Mouse (Mus musculus): Measurements from ENCODE around the gene Slc34a3. TPM values are rescaled to one million over a fixed set of nuclear protein-coding genes. Genes with fewer than 3 reads are reported as not detected.
A peak's percentile ranks its signal among the peaks of the same experiment; 100 is the strongest.

Slc34a3 gene
- polyA plus RNA-seq, 1 experiment from 2014 or later = 0.26 TPM

DNA sequence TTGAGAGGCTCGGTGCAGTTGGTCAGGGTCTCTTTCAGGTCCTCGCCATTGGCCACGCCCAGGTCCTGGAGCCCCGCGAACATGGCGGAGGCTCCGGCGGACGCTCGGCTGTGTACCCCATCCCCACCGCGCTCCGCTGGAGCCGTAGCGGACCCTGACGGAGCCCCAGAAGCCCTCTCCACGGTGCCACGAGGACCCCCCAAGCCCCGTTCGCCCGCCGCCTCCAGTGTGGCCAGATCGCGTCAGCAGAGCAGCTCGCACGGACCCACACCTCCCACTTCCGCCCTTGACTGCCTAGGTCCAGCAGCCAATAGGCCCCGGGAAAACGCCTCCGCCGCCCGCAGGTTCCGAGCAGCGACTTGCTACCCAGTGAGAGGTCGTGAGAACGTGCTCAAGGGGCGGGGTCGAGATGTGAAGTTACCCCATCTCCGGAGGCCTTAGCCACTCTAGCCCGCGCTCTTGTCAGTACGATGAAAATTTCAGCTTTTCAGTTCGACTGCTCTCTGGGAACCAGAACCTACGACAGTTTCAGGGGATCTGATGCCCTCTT is 23.0 kb downstream of the Slc34a3 start, which contains the start of gene Nelfb:
TSS of gene Nelfb (minus strand) at position 369 of the 550 bp plus-strand sequence.
- peaks cover 15% of the 10 kb centered on the region for H3K4me1 ChIP-seq (replicated peaks; ENCODE audit: control insufficient read depth, insufficient read depth, low read length)
- ATAC-seq (replicated peaks; ENCODE audit: low FRiP score, low TSS enrichment, low read depth) = peak; percentile 92
- H3K27ac ChIP-seq (ENCODE audit: low read depth) = peak within 1 kb of the TSS; percentile 83
- peak within 1 kb of the TSS; percentile 99 for H3K4me3 ChIP-seq (ENCODE audit: low read depth, low read length)
- H3K4me2 ChIP-seq (ENCODE audit: low read length) = peak within 1 kb of the TSS; percentile 95
- peak; percentile 98 for DNase-seq (ENCODE audit: low spot score)
- H3K9me3 ChIP-seq (ENCODE audit: control insufficient read depth, low read length) = no peaks in the 10 kb centered on the region
- peak within 1 kb of the TSS; percentile 89 for H3K9ac ChIP-seq (ENCODE audit: low read length)
- H3K27me3 ChIP-seq (replicated peaks; ENCODE audit: control insufficient read depth, insufficient read depth, low read length) = no peaks in the 10 kb centered on the region
- WGBS = 1% methylated on average over 41 of the region's 44 CpGs
- peaks cover 35% of the 10 kb centered on the region for H3K36me3 ChIP-seq (ENCODE audit: control insufficient read depth, insufficient read depth, low read length)

- peaks cover 15% of the 10 kb centered on the region for H3K4me1 ChIP-seq (replicated peaks; ENCODE audit: control insufficient read depth, insufficient read depth, low read length)
- peak overlapping the region; percentile 99 for H3K4me3 ChIP-seq (ENCODE audit: low read depth, low read length)
- peak overlapping the region; percentile 95 for H3K4me2 ChIP-seq (ENCODE audit: low read length)
- no peaks in the 10 kb centered on the region for H3K9me3 ChIP-seq (ENCODE audit: control insufficient read depth, low read length)
- H3K9ac ChIP-seq (ENCODE audit: low read length) = peak overlapping the region; percentile 89
- under 1% methylated on average over 24 of the region's 24 CpGs for WGBS
- peaks cover 40% of the 10 kb centered on the region for H3K36me3 ChIP-seq (ENCODE audit: control insufficient read depth, insufficient read depth, low read length)
- H3K27me3 ChIP-seq (replicated peaks; ENCODE audit: control insufficient read depth, insufficient read depth, low read length) = no peaks in the 10 kb centered on the region
- no peak for ATAC-seq (replicated peaks; ENCODE audit: low FRiP score, low TSS enrichment, low read depth)
- peak; percentile 63 for DNase-seq (ENCODE audit: low spot score)
- H3K27ac ChIP-seq (ENCODE audit: low read depth) = peak overlapping the region; percentile 83
Measured at GRCm38 (mm10) chr2:25210686-25211085, 23.5 kb downstream of the Slc34a3 start.

GRCm38 (mm10) chr2:25207593-25207992 is 26.6 kb downstream of the Slc34a3 start:
- H3K4me1 ChIP-seq (replicated peaks; ENCODE audit: control insufficient read depth, insufficient read depth, low read length) = peaks cover 15% of the 10 kb centered on the region
- peaks cover 71% of the 10 kb centered on the region for H3K36me3 ChIP-seq (ENCODE audit: control insufficient read depth, insufficient read depth, low read length)
- no peak overlapping the region for H3K27ac ChIP-seq (ENCODE audit: low read depth)
- no peaks in the 10 kb centered on the region for H3K27me3 ChIP-seq (replicated peaks; ENCODE audit: control insufficient read depth, insufficient read depth, low read length)
- DNase-seq (ENCODE audit: low spot score) (no peak), ATAC-seq (replicated peaks; ENCODE audit: low FRiP score, low TSS enrichment, low read depth) (no peak)
- 100% methylated on average over 1 of the region's 1 CpGs for WGBS
- H3K4me3 ChIP-seq (ENCODE audit: low read depth, low read length) = no peak overlapping the region
- H3K9ac ChIP-seq (ENCODE audit: low read length) = no peak overlapping the region
- no peaks in the 10 kb centered on the region for H3K9me3 ChIP-seq (ENCODE audit: control insufficient read depth, low read length)
- no peak overlapping the region for H3K4me2 ChIP-seq (ENCODE audit: low read length)

DNA sequence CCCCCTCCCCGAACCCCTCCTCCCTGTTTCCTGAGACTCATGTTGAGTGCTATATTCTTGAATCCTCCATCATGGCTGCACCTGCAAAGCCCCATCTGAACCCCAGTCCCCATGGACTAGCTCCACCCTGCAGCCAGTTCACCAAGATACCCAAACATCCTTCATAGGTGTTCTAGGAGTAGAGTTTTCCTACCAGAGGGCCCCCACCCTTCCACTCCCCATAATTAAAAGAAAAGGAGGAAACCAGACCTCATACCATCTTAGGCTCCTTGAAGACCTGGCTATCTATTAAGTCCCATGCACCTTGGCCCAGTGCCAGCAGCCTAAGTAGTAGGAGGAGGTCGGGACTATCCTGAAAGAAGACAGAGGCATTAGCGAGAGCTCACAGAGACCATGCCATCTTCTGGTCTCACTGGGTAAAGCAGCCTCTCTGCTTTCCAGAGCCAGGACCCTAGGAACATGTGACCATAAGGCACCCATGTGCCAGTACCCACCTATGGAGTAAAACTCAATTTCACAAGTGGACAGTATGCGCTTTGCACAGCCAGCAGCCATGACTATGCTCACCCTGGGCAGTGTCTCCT is 30.4 kb downstream of the Slc34a3 start:
- H3K27ac ChIP-seq (ENCODE audit: low read depth) = no peak overlapping the region
- ATAC-seq (replicated peaks; ENCODE audit: low FRiP score, low TSS enrichment, low read depth) (no peak), DNase-seq (ENCODE audit: low spot score) (no peak)
- H3K9ac ChIP-seq (ENCODE audit: low read length) = no peak overlapping the region
- no peaks in the 10 kb centered on the region for H3K27me3 ChIP-seq (replicated peaks; ENCODE audit: control insufficient read depth, insufficient read depth, low read length)
- no peaks in the 10 kb centered on the region for H3K9me3 ChIP-seq (ENCODE audit: control insufficient read depth, low read length)
- WGBS = 63% methylated on average over 4 of the region's 4 CpGs
- H3K4me1 ChIP-seq (replicated peaks; ENCODE audit: control insufficient read depth, insufficient read depth, low read length) = no peaks in the 10 kb centered on the region
- H3K4me2 ChIP-seq (ENCODE audit: low read length) = no peak overlapping the region
- H3K36me3 ChIP-seq (ENCODE audit: control insufficient read depth, insufficient read depth, low read length) = peaks cover 99% of the 10 kb centered on the region
- no peak overlapping the region for H3K4me3 ChIP-seq (ENCODE audit: low read depth, low read length)

DNA sequence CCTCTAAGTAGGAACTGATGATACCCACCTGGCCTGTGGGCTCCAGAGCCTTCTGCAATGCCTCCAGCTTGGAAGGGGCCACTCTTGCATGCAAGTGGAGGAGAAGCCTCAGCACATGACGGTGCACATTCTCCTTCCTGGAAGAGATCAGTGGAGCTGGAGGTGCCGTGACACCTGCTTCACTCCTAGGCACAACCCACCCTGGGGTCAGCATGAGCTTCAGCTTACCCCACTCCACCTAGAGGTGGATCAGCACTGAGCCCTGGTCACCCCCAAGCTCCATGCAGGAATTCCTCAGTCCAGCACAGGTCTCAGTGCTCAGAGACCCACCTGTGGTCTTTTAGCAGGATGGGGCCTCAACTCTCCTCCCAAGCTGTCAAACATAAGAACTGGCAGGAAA is 33.5 kb downstream of the Slc34a3 start:
- DNase-seq (ENCODE audit: low spot score) (no peak), ATAC-seq (replicated peaks; ENCODE audit: low FRiP score, low TSS enrichment, low read depth) (no peak)
- Histone ChIP-seq H3K9ac (ENCODE audit: low read length) (no peak overlapping the region), H3K9me3 (ENCODE audit: control insufficient read depth, low read length) (no peaks in the 10 kb centered on the region), H3K27ac (ENCODE audit: low read depth) (no peak overlapping the region), H3K4me3 (ENCODE audit: low read depth, low read length) (no peak overlapping the region), H3K4me1 (replicated peaks; ENCODE audit: control insufficient read depth, insufficient read depth, low read length) (0 out of 2 replicates have a peak, but pooled peaks cover 12% of the 10 kb centered on the region), H3K27me3 (replicated peaks; ENCODE audit: control insufficient read depth, insufficient read depth, low read length) (peaks cover 9% of the 10 kb centered on the region; the same call in 1 of the 2 replicates), H3K36me3 (ENCODE audit: control insufficient read depth, insufficient read depth, low read length) (peaks cover 74% of the 10 kb centered on the region), H3K4me2 (ENCODE audit: low read length) (no peak overlapping the region)
- 93% methylated on average over 2 of the region's 2 CpGs for WGBS

DNA sequence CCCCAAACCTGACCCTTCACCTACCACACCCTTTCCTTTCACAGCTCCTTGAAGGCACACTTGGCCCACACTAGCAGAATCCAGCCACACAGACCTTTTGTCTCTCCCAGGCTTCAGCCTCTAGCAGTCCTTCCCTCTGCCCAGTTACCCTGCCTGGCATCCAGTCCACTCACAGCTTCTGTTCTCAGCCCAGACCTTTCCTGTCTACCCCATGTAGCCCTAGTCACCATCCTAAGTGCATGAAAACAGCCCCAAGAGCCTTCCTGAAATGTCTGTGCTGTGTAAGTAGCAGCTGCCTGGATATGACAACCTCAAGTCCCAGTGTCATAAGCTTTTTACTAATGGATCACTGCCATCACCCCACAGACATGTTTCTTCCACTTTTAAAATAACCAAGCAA is 36.2 kb downstream of the Slc34a3 start:
- Histone ChIP-seq H3K36me3 (ENCODE audit: control insufficient read depth, insufficient read depth, low read length) (peaks cover 47% of the 10 kb centered on the region), H3K9ac (ENCODE audit: low read length) (no peak overlapping the region), H3K4me1 (replicated peaks; ENCODE audit: control insufficient read depth, insufficient read depth, low read length) (peaks cover 20% of the 10 kb centered on the region; the same call in 1 of the 2 replicates), H3K27ac (ENCODE audit: low read depth) (no peak overlapping the region), H3K9me3 (ENCODE audit: control insufficient read depth, low read length) (no peaks in the 10 kb centered on the region), H3K27me3 (replicated peaks; ENCODE audit: control insufficient read depth, insufficient read depth, low read length) (peaks cover 20% of the 10 kb centered on the region), H3K4me3 (ENCODE audit: low read depth, low read length) (no peak overlapping the region), H3K4me2 (ENCODE audit: low read length) (no peak overlapping the region)
- no peak for DNase-seq (ENCODE audit: low spot score)
- no peak for ATAC-seq (replicated peaks; ENCODE audit: low FRiP score, low TSS enrichment, low read depth)

GRCm38 (mm10) chr2:25197191-25197590 is 37.0 kb downstream of the Slc34a3 start:
- peak overlapping the region; percentile 76 for H3K27ac ChIP-seq (ENCODE audit: low read depth)

GRCm38 (mm10) chr2:25196172-25196954 is 37.8 kb downstream of the Slc34a3 start, which contains the start of gene Tor4a:
Gene Tor4a (minus strand): TSS chr2:25196886.
- no peaks in the 10 kb centered on the region for H3K9me3 ChIP-seq (ENCODE audit: control insufficient read depth, low read length)

More at GRCm38 (mm10) chr2:25197191-25197590, 37.0 kb downstream of the Slc34a3 start:
- H3K4me2 ChIP-seq (ENCODE audit: low read length) = peak overlapping the region; percentile 58
- peaks cover 39% of the 10 kb centered on the region for H3K36me3 ChIP-seq (ENCODE audit: control insufficient read depth, insufficient read depth, low read length)
- H3K4me3 ChIP-seq (ENCODE audit: low read depth, low read length) = no peak overlapping the region
- H3K9me3 ChIP-seq (ENCODE audit: control insufficient read depth, low read length) = no peaks in the 10 kb centered on the region
- H3K27me3 ChIP-seq (replicated peaks; ENCODE audit: control insufficient read depth, insufficient read depth, low read length) = peaks cover 20% of the 10 kb centered on the region
- no peak overlapping the region for H3K9ac ChIP-seq (ENCODE audit: low read length)
- ATAC-seq (replicated peaks; ENCODE audit: low FRiP score, low TSS enrichment, low read depth) (no peak), DNase-seq (ENCODE audit: low spot score) (no peak)
- peaks cover 20% of the 10 kb centered on the region; the same call in 1 of the 2 replicates for H3K4me1 ChIP-seq (replicated peaks; ENCODE audit: control insufficient read depth, insufficient read depth, low read length)
- WGBS = 25% methylated on average over 2 of the region's 2 CpGs

More at GRCm38 (mm10) chr2:25196172-25196954, 37.8 kb downstream of the Slc34a3 start, which contains the start of gene Tor4a:
- Histone ChIP-seq H3K27ac (ENCODE audit: low read depth) (peak within 1 kb of the TSS; percentile 76), H3K9ac (ENCODE audit: low read length) (peak within 1 kb of the TSS; percentile 34; the same call in 1 of the 2 replicates), H3K4me3 (ENCODE audit: low read depth, low read length) (peak within 1 kb of the TSS; percentile 34), H3K36me3 (ENCODE audit: control insufficient read depth, insufficient read depth, low read length) (peaks cover 31% of the 10 kb centered on the region), H3K4me2 (ENCODE audit: low read length) (peak within 1 kb of the TSS; percentile 58), H3K4me1 (replicated peaks; ENCODE audit: control insufficient read depth, insufficient read depth, low read length) (peaks cover 20% of the 10 kb centered on the region; the same call in 1 of the 2 replicates), H3K27me3 (replicated peaks; ENCODE audit: control insufficient read depth, insufficient read depth, low read length) (peaks cover 20% of the 10 kb centered on the region)
- WGBS = 11% methylated on average over 8 of the region's 8 CpGs
- DNase-seq (ENCODE audit: low spot score) = peak; percentile 77
- peak; percentile 73 for ATAC-seq (replicated peaks; ENCODE audit: low FRiP score, low TSS enrichment, low read depth)

All from intestine, embryonic 14.5 days (tissue).